Mouse (Mus musculus): ENCODE measurements around the gene Cdk2ap2.

DNA sequence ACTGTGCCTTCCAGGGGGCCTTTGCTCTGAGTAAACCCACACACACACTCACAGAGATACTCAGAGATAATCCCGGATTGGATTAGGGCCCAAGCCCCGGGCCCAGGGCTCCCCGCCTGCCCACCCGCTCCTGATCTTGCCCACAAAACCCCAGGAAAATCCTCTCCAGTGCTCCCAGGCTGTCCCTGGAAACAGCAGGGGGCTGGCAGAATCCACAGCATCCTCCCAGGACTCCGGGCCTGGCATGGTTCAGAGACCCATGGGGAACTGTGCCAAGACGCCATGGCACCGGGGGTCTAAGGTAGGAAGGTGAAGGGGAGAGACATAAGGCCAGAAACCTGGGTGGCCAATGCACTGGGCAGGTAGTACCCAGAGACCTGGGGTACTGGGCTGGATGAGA, 13.7 kb upstream of the Cdk2ap2 start:
- TF ChIP-seq POLR2A (IDR thresholded peaks at IDR 0.05; ENCODE audit: low read depth, low read length) (no peak), CTCF (IDR thresholded peaks at IDR 0.05; ENCODE audit: extremely low read depth, insufficient read depth, insufficient read length, insufficient replicate concordance) (no peak)
